Mouse (Mus musculus): ENCODE results near the gene Srsf7.
"Not testable (repeated sequence)": the region's sequence is repeated elsewhere in the genome, so short reads cannot be mapped to it uniquely, and the experiment has no call there.

The Srsf7 gene

GRCm38 (mm10) chr17:80205657-80206056, 1.4 kb downstream of the Srsf7 start:
- DNase-seq (ENCODE audit: extremely low read depth, insufficient read length, low spot score), result no peak

GRCm38 (mm10) chr17:80199160-80199778, 7.8 kb downstream of the Srsf7 start:
- no peak for DNase-seq (ENCODE audit: extremely low read depth, insufficient read length, low spot score)

GRCm38 (mm10) chr17:80193075-80193474, 14.0 kb downstream of the Srsf7 start:
- DNase-seq (ENCODE audit: extremely low read depth, insufficient read length, low spot score), result no peak

GRCm38 (mm10) chr17:80183615-80184014, 23.5 kb downstream of the Srsf7 start:
- DNase-seq (ENCODE audit: extremely low read depth, insufficient read length, low spot score), result no peak

- no peak for DNase-seq (ENCODE audit: extremely low read depth, insufficient read length, low spot score)
Measured at GRCm38 (mm10) chr17:80180468-80180867, 26.6 kb downstream of the Srsf7 start.

GRCm38 (mm10) chr17:80179959-80180358, 27.1 kb downstream of the Srsf7 start:
- DNase-seq (ENCODE audit: extremely low read depth, insufficient read length, low spot score), result peak; percentile 24

GRCm38 (mm10) chr17:80178846-80179245, 28.3 kb downstream of the Srsf7 start:
- DNase-seq (ENCODE audit: extremely low read depth, insufficient read length, low spot score), result not testable (repeated sequence)

- no peak for DNase-seq (ENCODE audit: extremely low read depth, insufficient read length, low spot score)
Measured at GRCm38 (mm10) chr17:80175966-80176365, 31.1 kb downstream of the Srsf7 start.

- DNase-seq (ENCODE audit: extremely low read depth, insufficient read length, low spot score), result no peak
Measured at GRCm38 (mm10) chr17:80175386-80175739, 31.7 kb downstream of the Srsf7 start.

- no peak for DNase-seq (ENCODE audit: extremely low read depth, insufficient read length, low spot score)
Measured at GRCm38 (mm10) chr17:80174699-80175385, 32.3 kb downstream of the Srsf7 start.

GRCm38 (mm10) chr17:80174146-80174545, 33.0 kb downstream of the Srsf7 start:
- no peak for DNase-seq (ENCODE audit: extremely low read depth, insufficient read length, low spot score)

- DNase-seq (ENCODE audit: extremely low read depth, insufficient read length, low spot score), result no peak
Measured at GRCm38 (mm10) chr17:80173708-80174107, 33.4 kb downstream of the Srsf7 start.

GRCm38 (mm10) chr17:80172761-80173160, 34.3 kb downstream of the Srsf7 start:
- no peak for DNase-seq (ENCODE audit: extremely low read depth, insufficient read length, low spot score)

- DNase-seq (ENCODE audit: extremely low read depth, insufficient read length, low spot score), result no peak
Measured at GRCm38 (mm10) chr17:80171948-80172347, 35.2 kb downstream of the Srsf7 start.

- no peak for DNase-seq (ENCODE audit: extremely low read depth, insufficient read length, low spot score)
Measured at GRCm38 (mm10) chr17:80170951-80171350, 36.2 kb downstream of the Srsf7 start.

GRCm38 (mm10) chr17:80169792-80170191, 37.3 kb downstream of the Srsf7 start:
- no peak for DNase-seq (ENCODE audit: extremely low read depth, insufficient read length, low spot score)

GRCm38 (mm10) chr17:80168425-80169182, 38.5 kb downstream of the Srsf7 start:
- DNase-seq (ENCODE audit: extremely low read depth, insufficient read length, low spot score), result no peak

- no peak for DNase-seq (ENCODE audit: extremely low read depth, insufficient read length, low spot score)
Measured at GRCm38 (mm10) chr17:80167851-80168251, 39.3 kb downstream of the Srsf7 start.

- DNase-seq (ENCODE audit: extremely low read depth, insufficient read length, low spot score), result no peak
Measured at GRCm38 (mm10) chr17:80167436-80167835, 39.7 kb downstream of the Srsf7 start.

- DNase-seq (ENCODE audit: extremely low read depth, insufficient read length, low spot score), result no peak
Measured at GRCm38 (mm10) chr17:80166346-80166745, 40.8 kb downstream of the Srsf7 start.

- no peak for DNase-seq (ENCODE audit: extremely low read depth, insufficient read length, low spot score)
Measured at GRCm38 (mm10) chr17:80165741-80166140, 41.4 kb downstream of the Srsf7 start.

- no peak for DNase-seq (ENCODE audit: extremely low read depth, insufficient read length, low spot score)
Measured at GRCm38 (mm10) chr17:80163991-80164390, 43.1 kb downstream of the Srsf7 start.
